Mouse (Mus musculus) kidney, embryonic 15.5 days (tissue): ENCODE measurements around the gene Grik3. TPM values are rescaled to one million over a fixed set of nuclear protein-coding genes. Genes with fewer than 3 reads are reported as not detected.

Source experiments
- ATAC-seq: fragments of 200-750 bp; cut with Nextera tagmentation; replicated peaks from 2 replicates; pipeline ENCODE4 v1.8.0; 2017; ENCODE audit warnings: moderate TSS enrichment; ENCODE audit not compliant: low FRiP score
- H3K27ac ChIP-seq: fragments of 300-500 bp; sonication (generic); 2 replicates; pipeline ENCODE4 v1.5.1; 2015; ENCODE audit warnings: mild to moderate bottlenecking, inconsistent platforms
- H3K27me3 ChIP-seq: fragments of 300-500 bp; sonication (generic); 2 replicates; pipeline ENCODE4 v1.6.1; 2015; ENCODE audit warnings: inconsistent platforms
- H3K36me3 ChIP-seq: fragments of 300-500 bp; sonication (generic); 2 replicates; pipeline ENCODE4 v1.6.1; 2015; ENCODE audit warnings: inconsistent platforms
- H3K4me1 ChIP-seq: fragments of 300-500 bp; sonication (generic); 2 replicates; pipeline ENCODE4 v1.6.1; 2015; ENCODE audit warnings: inconsistent platforms
- H3K4me2 ChIP-seq: fragments of 300-500 bp; sonication (generic); 2 replicates; pipeline ENCODE4 v1.6.1; 2015; ENCODE audit warnings: moderate library complexity, mild to moderate bottlenecking, inconsistent platforms
- H3K4me3 ChIP-seq: fragments of 300-500 bp; sonication (generic); replicated peaks from 2 replicates; pipeline ENCODE4 v1.5.1; 2015; ENCODE audit warnings: mild to moderate bottlenecking, inconsistent platforms
- H3K9ac ChIP-seq: fragments of 300-500 bp; sonication (generic); 2 replicates; pipeline ENCODE4 v1.6.1; 2015; ENCODE audit warnings: mild to moderate bottlenecking, inconsistent platforms
- H3K9me3 ChIP-seq: fragments of 300-500 bp; sonication (generic); replicated peaks from 2 replicates; pipeline ENCODE4 v1.6.1; 2016; ENCODE audit warnings: inconsistent platforms
- WGBS: fragments of 180-500 bp; shearing (Covaris S2); methylation state at CpG from one replicate; pipeline ENCODE4 v1.1.7; 2015; ENCODE audit warnings: mixed read lengths; 5-methylcytosine and 5-hydroxymethylcytosine counted together
- polyA plus RNA-seq: library from polyadenylated mRNA; unstranded; fragments of >200 nt; fragmentation: Nextera tagmentation; extraction: Ambion mirVana; gene quantifications from 2 replicates; pipeline ENCODE4 v1.2.1, GENCODE M21; 2015

Grik3 gene
- polyA plus RNA-seq, result 0.05 TPM in 2 replicates

- H3K4me2 ChIP-seq, result peak within 1 kb of the TSS; percentile 66
- ATAC-seq, result peak; percentile 31; the same call in 1 of the 2 replicates
- no peaks in the 10 kb centered on the region for H3K9me3 ChIP-seq
- H3K27me3 ChIP-seq, result peaks cover 100% of the 10 kb centered on the region
- H3K27ac ChIP-seq, result no peak within 1 kb of the TSS
- WGBS, result under 1% methylated on average over 73 of the region's 77 CpGs
- peaks cover 28% of the 10 kb centered on the region for H3K4me1 ChIP-seq
- H3K4me3 ChIP-seq, result peak within 1 kb of the TSS; percentile 42
- peak within 1 kb of the TSS; percentile 28 for H3K9ac ChIP-seq
- H3K36me3 ChIP-seq, result no peaks in the 10 kb centered on the region
These were observed at the start of gene Grik3 for GRCm38 (mm10) chr4:125490661-125491504. Gene Grik3 (plus strand): TSS chr4:125490700.

DNA sequence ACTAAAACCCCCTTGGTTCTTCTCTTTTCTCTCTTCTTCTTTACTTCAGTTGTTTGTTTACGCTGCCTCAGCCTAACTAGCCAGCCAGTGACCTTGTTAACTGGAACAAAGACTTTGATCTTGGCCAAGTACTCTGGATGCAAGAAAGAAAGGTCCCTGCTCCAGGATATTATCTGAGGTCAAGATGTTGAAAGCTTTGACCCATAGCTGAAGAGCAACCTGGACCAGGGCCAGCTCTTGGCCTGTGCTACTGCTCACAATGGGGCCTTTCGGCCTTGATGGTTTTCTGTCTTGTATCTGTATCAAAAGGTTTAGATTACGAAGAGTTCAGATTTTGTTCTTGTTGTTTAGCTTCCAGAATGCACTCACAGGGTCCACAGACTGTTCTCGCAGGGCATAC lies 48.7 kb upstream of the Grik3 start:
- no peaks in the 10 kb centered on the region for H3K36me3 ChIP-seq
- 0 out of 2 replicates have a peak, but pooled peaks cover 3% of the 10 kb centered on the region for H3K27me3 ChIP-seq
- H3K27ac ChIP-seq, result no peak overlapping the region
- no peak for ATAC-seq
- WGBS, result 88% methylated on average over 4 of the region's 4 CpGs
- no peak overlapping the region for H3K4me3 ChIP-seq
- no peak overlapping the region for H3K4me2 ChIP-seq
- H3K9ac ChIP-seq, result no peak overlapping the region
- H3K4me1 ChIP-seq, result no peaks in the 10 kb centered on the region
- H3K9me3 ChIP-seq, result no peaks in the 10 kb centered on the region

DNA sequence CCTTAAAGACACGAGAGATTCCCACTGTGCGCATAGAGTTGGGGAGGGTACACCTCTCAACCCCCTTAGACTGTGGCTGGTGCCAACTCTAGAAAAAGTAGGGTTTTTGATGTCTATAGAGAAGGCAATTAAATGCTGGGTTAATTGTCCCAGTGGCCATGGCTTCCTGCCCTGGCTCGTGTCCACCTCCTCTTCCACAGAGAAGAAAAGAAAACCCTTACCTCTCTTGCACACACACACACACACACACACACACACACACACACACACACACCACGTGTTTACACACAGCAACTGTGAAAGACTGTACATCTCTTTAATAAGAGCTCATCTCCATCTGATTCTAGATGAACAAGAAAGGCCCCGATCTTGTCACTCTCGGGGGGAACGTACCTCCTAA lies 46.1 kb upstream of the Grik3 start:
- Histone ChIP-seq H3K9ac (no peak overlapping the region), H3K27me3 (0 out of 2 replicates have a peak, but pooled peaks cover 3% of the 10 kb centered on the region), H3K4me1 (no peaks in the 10 kb centered on the region), H3K4me3 (no peak overlapping the region), H3K4me2 (no peak overlapping the region), H3K9me3 (no peaks in the 10 kb centered on the region), H3K27ac (no peak overlapping the region), H3K36me3 (no peaks in the 10 kb centered on the region)
- 72% methylated on average over 7 of the region's 7 CpGs for WGBS
- ATAC-seq, result no peak

GRCm38 (mm10) chr4:125450602-125451321 lies 39.7 kb upstream of the Grik3 start:
- H3K4me2 ChIP-seq, result no peak overlapping the region
- no peak for ATAC-seq
- no peaks in the 10 kb centered on the region for H3K4me1 ChIP-seq
- no peak overlapping the region for H3K9ac ChIP-seq
- no peak overlapping the region for H3K27ac ChIP-seq
- no peaks in the 10 kb centered on the region for H3K9me3 ChIP-seq
- H3K4me3 ChIP-seq, result no peak overlapping the region
- WGBS, result 65% methylated on average over 7 of the region's 7 CpGs
- peaks cover 15% of the 10 kb centered on the region; the same call in 1 of the 2 replicates for H3K27me3 ChIP-seq
- no peaks in the 10 kb centered on the region for H3K36me3 ChIP-seq

GRCm38 (mm10) chr4:125451821-125452220 lies 38.7 kb upstream of the Grik3 start:
- Histone ChIP-seq H3K27ac (no peak overlapping the region), H3K27me3 (peaks cover 15% of the 10 kb centered on the region; the same call in 1 of the 2 replicates), H3K9me3 (no peaks in the 10 kb centered on the region), H3K4me2 (no peak overlapping the region), H3K4me3 (no peak overlapping the region), H3K9ac (no peak overlapping the region), H3K4me1 (no peaks in the 10 kb centered on the region; the same call in 1 of the 2 replicates), H3K36me3 (no peaks in the 10 kb centered on the region)
- no peak for ATAC-seq
- 38% methylated on average over 6 of the region's 6 CpGs for WGBS

DNA sequence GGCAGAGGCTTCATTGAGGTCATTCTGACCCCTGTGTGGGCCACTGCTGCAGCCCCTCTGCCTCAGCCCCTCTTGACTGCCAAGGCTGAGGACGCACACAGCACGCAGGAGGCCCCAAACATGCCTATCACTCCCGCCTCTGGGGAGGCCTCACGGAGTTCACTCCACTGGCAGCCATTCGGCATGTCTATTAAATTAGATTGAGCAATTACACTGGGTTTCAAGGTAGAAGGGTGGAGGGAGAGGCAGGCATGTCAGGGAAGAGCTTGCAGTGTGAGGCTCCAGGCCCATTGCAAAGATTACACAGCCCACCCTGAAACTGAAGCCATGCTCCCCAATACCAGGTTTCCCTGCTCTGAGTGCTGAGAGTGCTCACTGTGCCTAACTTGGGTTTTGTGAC lies 34.0 kb upstream of the Grik3 start:
- Histone ChIP-seq H3K9ac (no peak overlapping the region), H3K9me3 (no peaks in the 10 kb centered on the region), H3K27ac (no peak overlapping the region), H3K4me3 (no peak overlapping the region), H3K4me1 (peaks cover 7% of the 10 kb centered on the region; the same call in 1 of the 2 replicates), H3K27me3 (peaks cover 28% of the 10 kb centered on the region; the same call in 1 of the 2 replicates), H3K4me2 (no peak overlapping the region), H3K36me3 (no peaks in the 10 kb centered on the region)
- ATAC-seq, result no peak
- 49% methylated on average over 5 of the region's 5 CpGs for WGBS

DNA sequence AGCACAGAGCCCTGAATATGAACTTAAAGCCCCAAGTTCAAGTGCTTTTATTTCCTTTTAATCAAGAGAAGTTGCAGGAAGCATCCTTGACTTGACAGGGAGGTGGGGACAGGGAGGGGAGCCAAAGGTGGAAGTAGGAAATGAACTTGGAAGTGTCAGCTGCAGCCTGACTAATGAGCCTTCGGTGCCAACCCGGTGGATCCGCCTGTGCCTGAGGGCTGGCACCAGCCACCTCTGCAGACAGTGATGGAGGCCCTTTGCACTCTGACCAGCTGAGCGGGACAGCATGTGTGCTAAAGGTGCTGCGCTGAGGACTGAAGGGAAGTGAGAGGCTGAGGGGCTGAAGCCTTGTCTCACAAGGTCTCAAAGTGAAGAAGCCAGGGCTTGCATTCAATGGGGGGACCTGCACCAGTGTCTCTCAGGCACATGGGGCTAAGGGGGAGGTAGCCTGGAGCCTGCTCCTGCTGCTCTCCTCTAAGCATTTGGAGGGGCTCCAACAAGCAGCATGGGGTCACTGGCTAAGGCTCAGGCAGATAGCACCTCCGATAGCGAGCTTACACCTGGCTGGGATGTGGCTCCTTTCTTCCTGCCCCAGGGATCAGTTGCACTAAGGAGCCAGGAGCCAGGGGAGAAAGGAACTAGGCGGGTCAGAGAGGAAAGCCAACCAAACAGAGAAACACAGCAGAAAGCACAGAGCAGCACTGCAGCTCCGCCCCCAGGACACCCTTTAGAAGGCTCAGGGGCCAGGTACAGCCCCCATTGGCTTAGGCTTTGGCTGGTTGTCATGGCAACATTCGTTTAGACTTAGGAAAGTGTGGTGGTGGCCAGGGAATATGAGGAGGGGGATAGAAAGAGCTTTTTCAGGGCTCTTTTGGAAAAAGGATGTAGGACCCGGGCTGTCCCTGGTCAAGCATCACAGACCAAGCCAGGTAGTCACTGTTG lies 33.1 kb upstream of the Grik3 start:
- peaks cover 7% of the 10 kb centered on the region; the same call in 1 of the 2 replicates for H3K4me1 ChIP-seq
- no peak overlapping the region for H3K9ac ChIP-seq
- peaks cover 32% of the 10 kb centered on the region; the same call in 1 of the 2 replicates for H3K27me3 ChIP-seq
- no peak overlapping the region for H3K27ac ChIP-seq
- WGBS, result 33% methylated on average over 11 of the region's 11 CpGs
- no peak for ATAC-seq
- H3K9me3 ChIP-seq, result no peaks in the 10 kb centered on the region
- no peaks in the 10 kb centered on the region for H3K36me3 ChIP-seq
- H3K4me3 ChIP-seq, result no peak overlapping the region
- no peak overlapping the region for H3K4me2 ChIP-seq

- H3K4me1 ChIP-seq, result peaks cover 7% of the 10 kb centered on the region; the same call in 1 of the 2 replicates
- peaks cover 24% of the 10 kb centered on the region; the same call in 1 of the 2 replicates for H3K27me3 ChIP-seq
- H3K27ac ChIP-seq, result no peak overlapping the region
- 73% methylated on average over 9 of the region's 9 CpGs for WGBS
- no peaks in the 10 kb centered on the region for H3K9me3 ChIP-seq
- no peak overlapping the region for H3K9ac ChIP-seq
- H3K4me2 ChIP-seq, result no peak overlapping the region
- no peaks in the 10 kb centered on the region for H3K36me3 ChIP-seq
- no peak overlapping the region for H3K4me3 ChIP-seq
- no peak for ATAC-seq
These were observed 30.7 kb upstream of the Grik3 start for GRCm38 (mm10) chr4:125459791-125460190.

- no peaks in the 10 kb centered on the region for H3K9me3 ChIP-seq
- H3K9ac ChIP-seq, result no peak overlapping the region
- H3K4me3 ChIP-seq, result no peak overlapping the region
- ATAC-seq, result no peak
- H3K36me3 ChIP-seq, result no peaks in the 10 kb centered on the region
- no peaks in the 10 kb centered on the region for H3K4me1 ChIP-seq
- H3K4me2 ChIP-seq, result no peak overlapping the region
- WGBS, result 42% methylated on average over 11 of the region's 11 CpGs
- H3K27ac ChIP-seq, result no peak overlapping the region
- 0 out of 2 replicates have a peak, but pooled peaks cover 3% of the 10 kb centered on the region for H3K27me3 ChIP-seq
These were observed 20.7 kb upstream of the Grik3 start for GRCm38 (mm10) chr4:125469711-125470372.

DNA sequence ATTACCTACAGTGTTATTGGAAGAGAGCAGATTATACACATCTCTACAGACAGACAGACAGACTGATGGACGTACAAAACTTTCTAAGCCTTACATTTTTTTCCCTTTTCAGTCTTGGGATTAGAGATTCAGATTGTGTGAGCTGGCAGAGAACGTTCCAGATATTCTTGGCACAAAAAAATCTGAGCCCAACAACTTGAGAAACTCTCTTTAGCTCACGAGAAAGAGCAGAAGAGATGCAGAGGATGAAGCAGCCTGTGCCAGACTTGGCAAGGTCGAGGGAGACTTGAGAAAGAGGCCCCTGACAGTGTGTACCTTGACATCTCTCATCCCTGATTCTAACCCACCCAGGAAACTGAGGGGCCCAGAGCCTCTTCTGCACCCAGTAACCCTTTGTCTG lies 15.6 kb upstream of the Grik3 start:
- H3K4me3 ChIP-seq, result no peak overlapping the region
- ATAC-seq, result no peak
- 73% methylated on average over 4 of the region's 4 CpGs for WGBS
- no peaks in the 10 kb centered on the region for H3K4me1 ChIP-seq
- peaks cover 35% of the 10 kb centered on the region for H3K27me3 ChIP-seq
- H3K27ac ChIP-seq, result no peak overlapping the region
- no peaks in the 10 kb centered on the region for H3K9me3 ChIP-seq
- H3K4me2 ChIP-seq, result no peak overlapping the region
- no peaks in the 10 kb centered on the region for H3K36me3 ChIP-seq
- H3K9ac ChIP-seq, result no peak overlapping the region

DNA sequence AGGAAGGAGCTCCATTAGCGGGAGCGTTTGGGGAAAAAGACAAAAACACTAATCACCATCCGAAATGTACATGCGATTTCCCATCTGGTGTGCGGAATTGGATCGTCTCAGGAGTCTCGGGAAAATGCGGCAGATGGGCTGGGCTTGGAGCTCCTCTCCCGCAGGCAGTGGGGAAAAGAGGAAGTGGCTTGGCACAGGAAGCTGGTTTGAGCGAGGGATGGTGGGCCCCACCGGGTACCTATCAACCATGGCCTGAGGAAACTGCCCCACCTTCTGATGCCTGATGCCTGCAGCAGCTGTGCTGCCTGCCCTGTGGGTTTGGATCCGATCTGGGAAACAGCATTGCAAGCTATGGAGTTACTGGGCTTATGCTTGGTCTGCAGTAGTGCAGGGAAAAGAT lies 12.4 kb upstream of the Grik3 start:
- Histone ChIP-seq H3K27me3 (peaks cover 67% of the 10 kb centered on the region), H3K4me1 (no peaks in the 10 kb centered on the region), H3K9me3 (no peaks in the 10 kb centered on the region), H3K9ac (no peak overlapping the region), H3K27ac (no peak overlapping the region), H3K4me2 (no peak overlapping the region), H3K36me3 (no peaks in the 10 kb centered on the region), H3K4me3 (no peak overlapping the region)
- no peak for ATAC-seq
- WGBS, result 24% methylated on average over 12 of the region's 12 CpGs
